Mouse (Mus musculus) bone marrow macrophage, adult 2 months (primary cell): ENCODE measurements around the gene Ssx9.
"Not testable (repeated sequence)": the region's sequence is repeated elsewhere in the genome, so short reads cannot be mapped to it uniquely, and the experiment has no call there.

Source experiments
- CTCF ChIP-seq: IDR thresholded peaks from 2 replicates; pipeline ENCODE4 v1.5.1; 2012; ENCODE audit warnings: low read depth, mild to moderate bottlenecking, low read length, moderate library complexity
- POLR2A ChIP-seq: IDR thresholded peaks from 2 replicates; pipeline ENCODE4 v1.6.1; 2012; ENCODE audit warnings: mild to moderate bottlenecking, low read depth, low read length, borderline replicate concordance

DNA sequence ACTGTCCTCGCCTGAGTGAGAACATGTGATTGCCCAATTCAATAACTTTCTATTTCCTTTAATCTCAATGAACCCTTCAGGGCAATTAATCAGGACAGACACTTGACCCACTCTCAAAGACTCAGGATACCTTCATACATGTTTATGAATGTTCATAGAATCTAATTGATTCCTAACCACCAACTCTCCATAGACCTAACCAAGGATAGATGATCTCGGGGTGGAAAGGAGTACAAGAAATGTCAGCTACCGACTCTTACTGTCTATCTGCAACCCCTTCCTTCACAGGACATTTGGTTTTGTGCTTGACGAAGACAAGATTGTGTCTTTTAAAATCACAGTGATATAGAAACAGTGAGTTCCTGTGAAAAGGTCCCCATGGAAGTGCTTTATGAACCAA is 55.2 kb downstream of the Ssx9 start, which contains the start of gene Ssxb5:
- TF ChIP-seq POLR2A, CTCF: not testable (repeated sequence)
